Mouse (Mus musculus): ENCODE results near the gene Xrcc6.

DNA sequence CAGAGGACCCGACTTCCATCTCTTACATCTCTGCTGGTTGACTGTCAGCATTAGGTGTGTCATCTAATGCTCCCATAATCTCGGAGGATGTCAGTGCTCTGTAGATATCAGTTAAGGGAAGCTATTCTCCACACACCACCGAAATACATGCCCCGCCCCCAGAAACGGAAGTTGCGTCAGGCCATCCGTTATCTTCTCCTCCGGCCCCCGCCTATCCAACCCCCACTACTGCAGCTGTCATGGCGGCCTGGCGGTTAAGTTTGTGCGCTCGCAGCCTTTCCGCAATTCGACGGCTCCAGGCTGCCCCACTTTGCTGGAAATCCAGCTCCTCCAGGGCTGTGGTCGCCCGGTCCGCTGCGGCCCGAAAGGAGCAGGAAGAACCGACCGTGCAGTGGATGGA, 7.3 kb upstream of the Xrcc6 start, which contains the start of gene 1700029P11Rik:
- TF ChIP-seq CTCF (IDR thresholded peaks at IDR 0.05; ENCODE audit: extremely low read depth, insufficient read depth, low read length): no peak
- TF ChIP-seq POLR2A (IDR thresholded peaks at IDR 0.05; ENCODE audit: extremely low read depth, insufficient read depth, low read length): no peak

All from cortical plate, adult 2 months (tissue).